Mouse (Mus musculus) urinary bladder, postnatal 14 days (tissue): ENCODE results near the gene Dennd1a.
A peak's percentile ranks its signal among the peaks of the same experiment; 100 is the strongest.

Experiments
- DNase-seq: peaks from one replicate; pipeline ENCODE4 v3.0.0; 2021; ENCODE audit warnings: low spot score

The Dennd1a gene

GRCm38 (mm10) chr2:38045286-38045685 is 241.9 kb downstream of the Dennd1a start:
- DNase-seq: no peak

- DNase-seq: no peak
Measured at GRCm38 (mm10) chr2:38040845-38041244, 246.3 kb downstream of the Dennd1a start.

- no peak for DNase-seq
Measured at GRCm38 (mm10) chr2:38039621-38040020, 247.6 kb downstream of the Dennd1a start.

GRCm38 (mm10) chr2:38028317-38028716 is 258.9 kb downstream of the Dennd1a start:
- no peak for DNase-seq

- DNase-seq: no peak
Measured at GRCm38 (mm10) chr2:38025615-38026014, 261.6 kb downstream of the Dennd1a start.

GRCm38 (mm10) chr2:38023741-38024130 is 263.5 kb downstream of the Dennd1a start:
- no peak for DNase-seq

GRCm38 (mm10) chr2:38023054-38023740 is 264.0 kb downstream of the Dennd1a start:
- DNase-seq: no peak

- DNase-seq: no peak
Measured at GRCm38 (mm10) chr2:38021166-38021565, 266.0 kb downstream of the Dennd1a start.

- no peak for DNase-seq
Measured at GRCm38 (mm10) chr2:38014702-38015101, 272.5 kb downstream of the Dennd1a start.

- peak; percentile 72 for DNase-seq
Measured at GRCm38 (mm10) chr2:38013839-38014365, 273.3 kb downstream of the Dennd1a start.

GRCm38 (mm10) chr2:38007238-38007637 is 280.0 kb downstream of the Dennd1a start:
- DNase-seq: no peak

GRCm38 (mm10) chr2:38003183-38003680 is 284.0 kb downstream of the Dennd1a start:
- DNase-seq: no peak

GRCm38 (mm10) chr2:38001004-38001403 is 286.2 kb downstream of the Dennd1a start:
- DNase-seq: no peak

GRCm38 (mm10) chr2:37997966-37998365 is 289.2 kb downstream of the Dennd1a start:
- no peak for DNase-seq

GRCm38 (mm10) chr2:37989091-37989490 is 298.1 kb downstream of the Dennd1a start:
- no peak for DNase-seq

GRCm38 (mm10) chr2:37988301-37988700 is 298.9 kb downstream of the Dennd1a start:
- no peak for DNase-seq

- DNase-seq: no peak
Measured at GRCm38 (mm10) chr2:37985690-37986222, 301.4 kb downstream of the Dennd1a start.

GRCm38 (mm10) chr2:37982714-37983113 is 304.5 kb downstream of the Dennd1a start:
- DNase-seq: no peak

- no peak for DNase-seq
Measured at GRCm38 (mm10) chr2:37981562-37982403, 305.4 kb downstream of the Dennd1a start.

- DNase-seq: no peak
Measured at GRCm38 (mm10) chr2:37974201-37974600, 313.0 kb downstream of the Dennd1a start.

GRCm38 (mm10) chr2:37972621-37973020 is 314.6 kb downstream of the Dennd1a start:
- no peak for DNase-seq

GRCm38 (mm10) chr2:37971726-37972125 is 315.5 kb downstream of the Dennd1a start:
- DNase-seq: no peak
